Mouse (Mus musculus) right cerebral cortex, adult 18-20 months (tissue): Measurements from ENCODE around the gene Rbm47.
"Not testable (repeated sequence)": the region's sequence is repeated elsewhere in the genome, so short reads cannot be mapped to it uniquely, and the experiment has no call there.

Experiments used
- DNase-seq: peaks from one replicate; pipeline ENCODE4 v3.0.0; 2022; ENCODE audit warnings: mixed read lengths

Rbm47 gene

GRCm38 (mm10) chr5:66173018-66173417 is at the start of gene Rbm47:
Gene Rbm47 (minus strand): TSS chr5:66173118.
- no peak for DNase-seq

- DNase-seq = no peak
Measured at GRCm38 (mm10) chr5:66220620-66221019, 47.7 kb upstream of the Rbm47 start.

GRCm38 (mm10) chr5:66219692-66220091 is 46.8 kb upstream of the Rbm47 start:
- no peak for DNase-seq

- DNase-seq = no peak
Measured at GRCm38 (mm10) chr5:66215569-66216277, 42.8 kb upstream of the Rbm47 start.

GRCm38 (mm10) chr5:66214395-66214935 is 41.5 kb upstream of the Rbm47 start:
- DNase-seq = no peak

GRCm38 (mm10) chr5:66209532-66210176 is 36.7 kb upstream of the Rbm47 start:
- no peak for DNase-seq

GRCm38 (mm10) chr5:66204966-66205365 is 32.0 kb upstream of the Rbm47 start:
- DNase-seq = no peak

GRCm38 (mm10) chr5:66203424-66203823 is 30.5 kb upstream of the Rbm47 start:
- DNase-seq = no peak

GRCm38 (mm10) chr5:66200044-66200443 is 27.1 kb upstream of the Rbm47 start:
- DNase-seq = no peak

- DNase-seq = no peak
Measured at GRCm38 (mm10) chr5:66195323-66195722, 22.4 kb upstream of the Rbm47 start.

GRCm38 (mm10) chr5:66193218-66193846 is 20.4 kb upstream of the Rbm47 start:
- no peak for DNase-seq

GRCm38 (mm10) chr5:66191185-66191503 is 18.2 kb upstream of the Rbm47 start:
- no peak for DNase-seq

GRCm38 (mm10) chr5:66190481-66191184 is 17.7 kb upstream of the Rbm47 start:
- DNase-seq = peak; percentile 29

- DNase-seq = not testable (repeated sequence)
Measured at GRCm38 (mm10) chr5:66188591-66188990, 15.7 kb upstream of the Rbm47 start.

GRCm38 (mm10) chr5:66182156-66182555 is 9.2 kb upstream of the Rbm47 start:
- peak; percentile 38 for DNase-seq

- no peak for DNase-seq
Measured at GRCm38 (mm10) chr5:66174160-66174837, 1.4 kb upstream of the Rbm47 start.

- no peak for DNase-seq
Measured at GRCm38 (mm10) chr5:66170591-66170990, 2.3 kb downstream of the Rbm47 start.

GRCm38 (mm10) chr5:66169099-66169485 is 3.8 kb downstream of the Rbm47 start:
- no peak for DNase-seq

GRCm38 (mm10) chr5:66168462-66169098 is 4.3 kb downstream of the Rbm47 start:
- no peak for DNase-seq

- no peak for DNase-seq
Measured at GRCm38 (mm10) chr5:66166931-66167330, 6.0 kb downstream of the Rbm47 start.

- DNase-seq = no peak
Measured at GRCm38 (mm10) chr5:66166193-66166629, 6.7 kb downstream of the Rbm47 start.

GRCm38 (mm10) chr5:66165748-66166147 is 7.2 kb downstream of the Rbm47 start:
- no peak for DNase-seq
